Mouse (Mus musculus) kidney, adult 18-20 months (tissue): Measurements from ENCODE around the gene Clrn2.
"Not testable (repeated sequence)": the region's sequence is repeated elsewhere in the genome, so short reads cannot be mapped to it uniquely, and the experiment has no call there.

Experiments
- DNase-seq: peaks from one replicate; pipeline ENCODE4 v3.0.0; 2021

The Clrn2 gene

GRCm38 (mm10) chr5:45453451-45453850, at the start of gene Clrn2:
Gene Clrn2 (plus strand): TSS chr5:45453751.
- no peak for DNase-seq

- no peak for DNase-seq
Measured at GRCm38 (mm10) chr5:45406129-45406528, 47.4 kb upstream of the Clrn2 start.

- DNase-seq = no peak
Measured at GRCm38 (mm10) chr5:45416478-45416877, 37.1 kb upstream of the Clrn2 start.

GRCm38 (mm10) chr5:45417859-45418443, 35.6 kb upstream of the Clrn2 start:
- no peak for DNase-seq

DNA sequence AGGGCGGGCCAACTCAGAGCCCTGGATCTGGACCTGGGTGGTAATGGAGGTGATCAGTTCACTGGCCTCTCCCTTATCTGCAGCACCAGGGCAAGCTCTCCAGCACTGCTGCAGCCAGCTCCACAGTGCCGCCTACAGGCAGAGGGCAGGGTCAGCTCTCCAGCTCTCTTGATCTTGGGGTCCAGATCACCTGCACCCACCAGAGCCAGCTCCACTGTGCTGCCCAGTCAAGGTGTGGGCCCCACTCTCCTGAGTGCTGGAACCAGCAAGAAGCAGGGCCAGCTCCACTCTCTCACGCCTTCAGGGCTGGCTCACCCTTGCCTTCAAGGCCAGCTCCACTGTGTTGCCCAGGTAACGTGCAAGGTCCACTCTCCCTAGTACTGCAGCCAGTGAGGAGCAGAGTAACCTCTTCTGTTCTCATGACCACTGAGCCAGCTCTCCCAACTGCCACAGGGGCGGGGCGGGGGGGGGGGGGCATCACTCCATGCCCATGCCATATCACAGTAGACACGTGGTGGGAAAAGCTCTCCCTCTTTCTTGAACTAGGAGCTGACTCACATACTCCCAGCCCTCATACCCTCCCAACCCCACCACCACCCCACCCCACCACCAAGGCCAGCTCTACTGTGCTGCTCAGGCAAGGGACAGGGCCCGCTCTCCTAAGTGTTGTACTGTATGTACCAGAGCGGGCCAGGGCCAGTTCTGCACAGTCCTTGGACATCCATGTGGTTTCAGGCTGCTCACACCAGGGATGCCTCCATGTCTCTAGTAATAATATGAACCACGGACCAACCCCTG, 33.5 kb upstream of the Clrn2 start:
- DNase-seq = peak; percentile 43

GRCm38 (mm10) chr5:45421881-45422844, 31.4 kb upstream of the Clrn2 start:
- no peak for DNase-seq

DNA sequence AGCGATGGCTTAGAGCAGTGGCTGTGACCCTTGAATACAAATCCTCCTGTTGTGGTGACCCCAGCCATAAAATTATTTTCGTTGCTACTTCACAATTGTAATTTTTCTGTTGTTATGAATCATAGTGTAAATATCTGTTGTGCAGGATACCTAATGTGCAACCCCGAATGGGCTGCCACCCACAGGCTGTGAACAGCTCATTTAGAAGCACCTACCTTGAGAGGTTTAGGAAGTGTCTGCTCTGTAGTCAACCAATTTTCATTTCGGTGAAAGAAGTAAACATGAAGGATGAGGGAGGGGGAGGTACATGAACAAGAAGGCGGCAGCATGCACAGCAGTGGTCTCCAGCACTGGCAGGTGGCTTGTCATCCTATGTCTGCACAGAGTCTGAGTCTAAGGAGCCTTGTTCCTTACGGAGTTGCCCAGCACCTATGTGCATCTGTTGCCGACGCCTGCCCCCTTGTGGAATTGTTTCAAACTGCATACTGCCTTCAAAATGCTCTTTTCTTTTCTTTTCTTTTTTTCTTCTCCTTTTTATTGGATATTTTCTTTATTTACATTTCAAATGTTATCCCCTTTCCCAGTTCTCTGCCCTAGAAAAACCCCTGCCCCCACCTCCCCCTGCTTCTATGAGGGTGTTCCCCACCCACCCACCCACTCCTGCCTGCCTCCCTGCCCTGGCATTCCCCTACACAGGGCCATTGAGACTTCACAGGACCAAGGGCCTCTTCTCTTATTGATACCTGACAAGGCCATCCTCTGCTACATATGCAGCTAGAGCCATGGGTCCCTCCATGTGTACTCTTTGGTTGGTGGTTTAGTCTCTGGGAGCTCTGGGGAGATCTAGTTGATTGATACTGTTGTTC, 29.3 kb upstream of the Clrn2 start:
- peak; percentile 63 for DNase-seq

- not testable (repeated sequence) for DNase-seq
Measured at GRCm38 (mm10) chr5:45425771-45426170, 27.8 kb upstream of the Clrn2 start.

DNA sequence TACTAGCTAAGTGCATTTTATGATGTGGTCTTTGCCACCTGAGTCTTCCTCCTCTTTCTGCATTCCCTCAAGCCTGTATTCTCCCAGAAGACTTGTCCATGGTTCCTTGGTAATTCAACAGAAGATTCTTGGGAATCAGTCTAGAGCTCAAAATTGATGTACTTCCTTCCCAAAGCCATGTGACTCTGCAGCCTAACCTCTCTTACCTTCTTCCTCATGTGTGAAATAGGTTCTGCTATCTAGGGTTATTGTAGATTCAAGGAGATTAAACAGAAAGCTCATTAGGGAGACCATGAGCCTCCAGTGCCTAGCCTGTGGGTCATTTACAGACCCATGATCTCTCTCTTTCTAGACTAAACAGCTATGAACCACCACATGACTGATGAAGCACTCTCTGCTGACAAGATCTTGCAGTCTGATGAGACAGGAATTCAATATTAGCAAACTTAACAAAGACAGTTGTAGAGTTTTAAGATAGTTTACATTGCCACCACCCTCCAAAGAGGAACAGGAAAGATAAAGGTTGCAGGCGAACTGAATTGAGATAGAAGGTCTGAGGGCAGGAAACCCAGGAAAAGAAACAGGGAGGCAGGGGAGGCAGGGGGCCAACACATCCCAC, 27.0 kb upstream of the Clrn2 start:
- no peak for DNase-seq

DNA sequence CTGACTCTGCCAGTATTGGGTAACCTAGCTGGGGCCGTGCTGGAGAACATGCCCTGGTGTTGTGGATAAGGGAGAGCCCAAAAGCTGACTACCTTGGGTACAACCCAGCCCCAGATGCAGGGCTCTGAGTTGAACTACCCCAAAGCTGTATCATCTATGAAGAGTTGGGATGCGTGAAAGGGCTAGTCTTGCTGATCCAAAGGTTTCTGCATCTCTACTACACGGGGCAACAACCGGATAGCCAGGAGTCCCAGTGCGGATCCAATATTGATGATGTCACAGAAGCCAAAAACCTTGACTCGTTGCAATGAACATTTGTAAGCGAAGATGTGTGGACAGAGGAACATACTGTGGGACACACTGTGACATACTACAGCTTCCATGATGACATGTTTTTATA, 25.7 kb upstream of the Clrn2 start:
- DNase-seq = no peak

DNA sequence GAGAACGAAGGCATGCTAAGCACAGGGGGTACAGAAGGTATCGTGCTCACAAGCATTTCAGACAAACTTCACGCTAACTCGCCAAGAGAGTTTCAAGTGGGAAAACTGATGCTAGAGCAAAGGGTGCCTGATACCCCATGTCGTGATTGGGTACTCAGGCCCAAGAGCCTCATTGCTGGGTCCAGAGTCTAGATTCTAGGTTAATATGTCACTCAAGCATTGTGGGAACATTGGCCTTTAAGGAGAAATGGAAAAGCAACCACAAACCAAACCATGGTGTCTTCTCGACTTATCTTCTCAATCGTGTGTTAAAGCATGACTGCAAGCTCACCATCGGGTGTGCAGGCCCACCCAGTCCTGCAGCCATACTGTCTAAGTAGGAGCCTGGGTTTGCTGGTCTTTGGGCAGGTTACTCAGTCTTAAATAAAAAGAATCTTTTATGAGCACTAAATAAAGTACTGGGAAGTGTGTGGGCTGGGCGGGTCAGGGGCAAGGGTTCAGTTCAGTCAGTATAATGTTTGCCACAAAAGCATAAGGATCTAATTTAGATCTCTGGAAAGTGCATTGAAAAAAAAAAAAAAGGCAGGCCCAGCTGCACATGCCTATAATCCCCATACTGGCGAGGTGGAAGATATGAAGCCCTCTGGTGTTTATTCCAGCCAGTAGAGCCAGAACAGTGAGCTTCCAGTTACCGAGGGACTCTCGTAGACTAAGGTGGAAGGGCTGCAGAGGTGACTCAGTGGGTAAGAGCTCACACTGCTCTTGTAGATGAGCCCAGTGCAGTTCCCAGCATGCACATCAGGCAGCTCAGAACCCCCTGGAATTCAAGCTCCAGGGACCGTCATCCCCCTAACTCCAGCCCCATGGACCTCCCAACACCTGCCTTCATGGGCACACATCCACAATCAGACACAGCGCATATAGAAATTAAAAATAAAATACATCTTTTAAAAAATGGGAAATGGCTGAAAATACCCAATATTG, 17.3 kb upstream of the Clrn2 start:
- peak; percentile 60 for DNase-seq

- DNase-seq = no peak
Measured at GRCm38 (mm10) chr5:45437826-45438225, 15.7 kb upstream of the Clrn2 start.

- no peak for DNase-seq
Measured at GRCm38 (mm10) chr5:45438301-45438700, 15.2 kb upstream of the Clrn2 start.

DNA sequence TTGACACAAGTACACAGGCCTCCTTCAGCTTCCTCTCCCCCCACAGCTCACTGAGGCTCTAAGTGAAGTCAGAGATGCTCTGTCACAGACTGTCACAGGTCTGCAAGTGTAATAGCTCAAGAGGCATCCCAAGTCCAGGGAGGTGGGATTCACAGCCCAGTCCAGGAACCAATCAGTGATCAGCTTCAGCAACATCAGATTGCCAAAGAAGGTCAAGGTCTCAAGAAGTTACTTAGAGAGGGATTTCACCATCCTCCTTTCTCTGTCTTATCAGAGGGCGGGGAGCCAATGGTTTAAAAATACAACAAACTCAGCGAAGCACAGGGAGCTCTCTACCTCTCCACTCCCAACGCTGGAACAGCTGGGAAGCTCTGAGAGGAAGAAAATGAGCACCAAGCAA, 12.4 kb upstream of the Clrn2 start:
- DNase-seq = no peak

DNA sequence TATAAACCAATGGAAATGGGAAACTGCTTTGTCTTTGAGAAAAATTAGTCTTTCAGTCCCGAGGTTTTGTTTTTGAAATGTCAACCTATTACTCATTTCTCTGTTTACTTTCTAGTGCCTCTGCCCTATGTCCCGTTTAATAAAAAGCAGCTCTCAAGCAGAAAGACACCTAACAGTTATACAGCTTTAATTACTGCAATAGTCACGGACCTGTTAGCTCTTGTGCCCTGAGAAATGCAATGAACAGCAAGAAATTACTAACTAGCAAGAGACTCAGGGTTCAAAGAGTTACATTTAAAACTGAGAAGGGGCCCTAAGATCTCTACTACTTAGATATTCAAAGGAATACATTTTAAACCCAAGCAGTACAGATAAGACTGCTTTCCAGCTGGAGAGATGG, 11.8 kb upstream of the Clrn2 start:
- DNase-seq = no peak

- DNase-seq = peak; percentile 60
Measured at GRCm38 (mm10) chr5:45444130-45444832, 9.3 kb upstream of the Clrn2 start.

- DNase-seq = peak; percentile 19
Measured at GRCm38 (mm10) chr5:45448676-45449075, 4.9 kb upstream of the Clrn2 start.

- peak; percentile 32 for DNase-seq
Measured at GRCm38 (mm10) chr5:45449206-45449605, 4.3 kb upstream of the Clrn2 start.

GRCm38 (mm10) chr5:45449831-45450716, 3.5 kb upstream of the Clrn2 start, which contains the start of gene Qdpr:
Gene Qdpr (minus strand): TSS chr5:45450236.
- peak; percentile 95 for DNase-seq
